Mouse (Mus musculus) forebrain, embryonic 15.5 days (tissue): ENCODE results near the gene Sox5. TPM values are rescaled to one million over a fixed set of nuclear protein-coding genes. Genes with fewer than 3 reads are reported as not detected.

Source experiments
- ATAC-seq: fragments of 200-750 bp; cut with Nextera tagmentation; replicated peaks from 2 replicates; pipeline ENCODE4 v1.8.0; 2017; ENCODE audit warnings: mild to moderate bottlenecking, moderate TSS enrichment, moderate library complexity
- H3K27ac ChIP-seq: fragments of 300-500 bp; sonication (generic); replicated peaks from 2 replicates; pipeline ENCODE4 v1.5.1; 2015; ENCODE audit warnings: mild to moderate bottlenecking, inconsistent platforms
- H3K27me3 ChIP-seq: fragments of 300-500 bp; sonication (generic); 2 replicates; pipeline ENCODE4 v1.6.1; 2015; ENCODE audit warnings: inconsistent platforms
- H3K36me3 ChIP-seq: fragments of 300-500 bp; sonication (generic); 2 replicates; pipeline ENCODE4 v1.6.1; 2015; ENCODE audit warnings: mild to moderate bottlenecking, inconsistent platforms
- H3K4me1 ChIP-seq: fragments of 300-500 bp; sonication (generic); 2 replicates; pipeline ENCODE4 v1.6.1; 2015; ENCODE audit warnings: inconsistent platforms
- H3K4me2 ChIP-seq: fragments of 300-500 bp; sonication (generic); replicated peaks from 2 replicates; pipeline ENCODE4 v1.6.1; 2015; ENCODE audit warnings: mild to moderate bottlenecking, inconsistent platforms
- H3K4me3 ChIP-seq: fragments of 300-500 bp; sonication (generic); 2 replicates; pipeline ENCODE4 v1.5.1; 2015; ENCODE audit warnings: mild to moderate bottlenecking, inconsistent platforms
- H3K9ac ChIP-seq: fragments of 300-500 bp; sonication (generic); replicated peaks from 2 replicates; pipeline ENCODE4 v1.6.1; 2015; ENCODE audit warnings: mild to moderate bottlenecking, inconsistent platforms
- H3K9me3 ChIP-seq: fragments of 300-500 bp; sonication (generic); 2 replicates; pipeline ENCODE4 v1.6.1; 2016; ENCODE audit warnings: inconsistent platforms
- WGBS: fragments of 180-500 bp; shearing (Covaris S2); methylation state at CpG from one replicate; pipeline ENCODE4 v1.1.7; 2015; ENCODE audit warnings: mixed read lengths; 5-methylcytosine and 5-hydroxymethylcytosine counted together
- polyA plus RNA-seq: library from polyadenylated mRNA; unstranded; fragments of >200 nt; fragmentation: Nextera tagmentation; extraction: Ambion mirVana; gene quantifications from 2 replicates; pipeline ENCODE4 v1.2.1, GENCODE M21; 2015

Gene Sox5
- polyA plus RNA-seq, 1 experiment from 2014 or later, result 239 TPM

DNA sequence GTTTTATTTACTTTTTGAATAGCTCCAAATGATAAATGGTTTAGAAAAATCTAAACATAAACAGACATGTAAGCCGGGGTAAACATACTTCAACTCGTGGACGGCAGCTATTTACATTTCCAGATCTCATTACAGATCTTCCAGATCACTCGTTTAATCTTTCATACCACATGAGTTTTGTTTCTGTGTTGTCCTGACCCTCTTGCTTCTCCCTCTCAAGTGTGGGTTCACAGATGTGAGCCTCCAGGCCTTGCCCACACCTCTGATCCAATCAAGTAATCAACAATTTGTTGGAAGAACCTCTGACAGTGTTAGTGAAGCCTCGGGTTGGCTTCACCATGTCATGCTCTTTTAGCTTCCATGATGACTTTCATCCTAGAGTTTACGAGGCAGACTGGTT, 903.3 kb downstream of the Sox5 start:
- ATAC-seq, result no peak
- H3K4me2 ChIP-seq, result no peak overlapping the region
- no peak overlapping the region for H3K4me3 ChIP-seq
- no peaks in the 10 kb centered on the region for H3K36me3 ChIP-seq
- no peaks in the 10 kb centered on the region for H3K4me1 ChIP-seq
- H3K27me3 ChIP-seq, result no peaks in the 10 kb centered on the region
- H3K9me3 ChIP-seq, result no peaks in the 10 kb centered on the region
- WGBS, result 83% methylated on average over 6 of the region's 6 CpGs
- no peak overlapping the region for H3K27ac ChIP-seq
- no peak overlapping the region for H3K9ac ChIP-seq

DNA sequence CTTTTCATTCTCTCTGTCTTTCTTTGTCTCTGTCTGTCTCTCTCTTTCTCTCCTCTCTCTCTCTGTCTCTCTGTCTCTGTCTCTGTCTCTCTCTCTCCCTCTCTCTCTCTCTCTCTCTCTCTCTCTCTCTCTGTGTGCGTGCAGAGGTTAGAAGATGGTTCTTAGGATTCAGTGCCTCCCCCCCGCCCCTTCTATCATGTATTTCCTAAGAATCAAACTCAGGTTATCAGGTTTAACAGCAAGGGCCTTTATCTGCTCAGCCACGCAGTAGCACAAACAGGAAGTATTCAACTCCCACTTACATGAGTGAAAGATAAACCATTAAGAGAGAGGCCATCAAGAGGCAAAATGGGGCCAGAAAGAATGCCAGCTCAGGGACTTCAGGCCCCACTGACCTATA, 913.0 kb downstream of the Sox5 start:
- 87% methylated on average over 3 of the region's 3 CpGs for WGBS
- ATAC-seq, result no peak

DNA sequence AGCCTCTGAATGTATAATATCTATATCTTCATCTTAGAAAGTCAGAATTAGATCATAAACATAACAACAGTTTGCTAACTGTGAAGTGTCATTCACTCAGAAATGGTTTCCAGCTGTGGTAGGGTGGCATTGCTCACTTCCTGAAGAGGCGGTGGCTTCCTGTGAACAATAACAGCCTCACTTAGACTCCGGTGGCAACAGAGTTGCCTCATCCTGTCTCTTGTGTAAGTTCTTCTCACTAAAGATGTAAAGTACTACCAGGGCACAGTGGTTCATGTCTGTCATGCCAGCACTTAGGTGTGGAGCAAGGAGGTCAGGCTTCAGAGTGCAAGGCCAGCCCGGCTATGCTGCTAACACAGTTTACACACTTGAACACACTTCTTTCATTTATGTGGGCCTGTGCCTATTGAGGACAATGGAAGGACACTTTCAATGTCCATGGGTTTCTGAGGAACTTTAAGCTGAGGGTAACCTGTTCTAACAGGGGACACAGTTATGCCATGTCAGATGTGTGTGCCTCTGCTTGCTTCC, 913.6 kb downstream of the Sox5 start:
- Histone ChIP-seq H3K4me2 (no peak overlapping the region), H3K9me3 (no peaks in the 10 kb centered on the region), H3K9ac (no peak overlapping the region), H3K27me3 (no peaks in the 10 kb centered on the region), H3K36me3 (peaks cover 5% of the 10 kb centered on the region; the same call in 1 of the 2 replicates), H3K27ac (no peak overlapping the region), H3K4me1 (peaks cover 8% of the 10 kb centered on the region; the same call in 1 of the 2 replicates), H3K4me3 (no peak overlapping the region)
- 86% methylated on average over 3 of the region's 3 CpGs for WGBS
- ATAC-seq, result no peak

More for the DNA sequence above, 913.0 kb downstream of the Sox5 start:
- H3K4me1 ChIP-seq, result peaks cover 2% of the 10 kb centered on the region; the same call in 1 of the 2 replicates
- no peaks in the 10 kb centered on the region for H3K27me3 ChIP-seq
- H3K9me3 ChIP-seq, result no peaks in the 10 kb centered on the region
- H3K4me3 ChIP-seq, result no peak overlapping the region
- H3K9ac ChIP-seq, result no peak overlapping the region
- H3K4me2 ChIP-seq, result no peak overlapping the region
- peaks cover 5% of the 10 kb centered on the region; the same call in 1 of the 2 replicates for H3K36me3 ChIP-seq
- no peak overlapping the region for H3K27ac ChIP-seq

DNA sequence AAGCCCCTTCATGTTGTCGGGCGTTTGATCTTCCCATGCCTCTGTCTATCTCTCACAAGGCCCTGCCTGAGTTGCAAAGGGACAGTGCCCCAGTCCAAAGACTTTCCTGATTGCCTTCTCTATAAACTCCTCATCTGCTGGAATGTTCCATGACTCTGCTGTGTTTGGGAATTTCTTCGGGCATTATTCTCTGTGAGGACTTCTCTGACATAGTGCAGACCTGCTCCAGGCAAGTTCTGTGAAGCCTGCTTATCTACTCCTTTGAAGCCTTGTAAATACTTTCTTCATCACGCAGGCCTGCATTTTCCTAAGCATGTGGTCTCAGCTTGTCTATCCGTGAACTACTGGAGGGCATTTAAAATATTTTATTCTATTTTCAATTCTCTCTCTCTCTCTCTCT, 914.7 kb downstream of the Sox5 start:
- H3K27ac ChIP-seq, result no peak overlapping the region
- H3K9me3 ChIP-seq, result no peaks in the 10 kb centered on the region
- H3K4me3 ChIP-seq, result no peak overlapping the region
- ATAC-seq, result no peak
- H3K36me3 ChIP-seq, result no peaks in the 10 kb centered on the region
- 76% methylated on average over 5 of the region's 5 CpGs for WGBS
- H3K27me3 ChIP-seq, result no peaks in the 10 kb centered on the region
- H3K4me2 ChIP-seq, result no peak overlapping the region
- H3K4me1 ChIP-seq, result peaks cover 18% of the 10 kb centered on the region; the same call in 1 of the 2 replicates
- H3K9ac ChIP-seq, result no peak overlapping the region

DNA sequence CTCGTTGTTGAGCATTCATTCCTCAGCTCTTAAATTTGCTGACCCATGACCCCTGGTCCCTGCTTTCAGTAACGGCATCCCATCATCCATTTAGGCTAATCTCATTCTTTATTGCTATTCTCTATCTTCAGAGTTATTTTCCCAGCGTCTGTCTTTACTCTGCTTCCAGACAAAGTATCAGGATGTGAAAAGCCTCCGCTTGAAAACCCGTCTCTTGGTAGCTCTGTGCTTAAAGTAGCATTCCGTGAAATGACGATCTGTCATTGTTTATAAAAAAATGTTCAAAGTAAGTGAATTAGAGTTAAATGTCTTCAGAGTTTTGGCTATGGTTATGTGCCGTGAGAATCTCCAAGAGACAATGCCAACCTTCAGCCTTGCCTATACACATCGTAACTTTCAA, 915.2 kb downstream of the Sox5 start:
- WGBS, result 73% methylated on average over 9 of the region's 9 CpGs
- Histone ChIP-seq H3K9me3 (no peaks in the 10 kb centered on the region), H3K27ac (no peak overlapping the region), H3K4me2 (no peak overlapping the region), H3K4me3 (no peak overlapping the region), H3K36me3 (no peaks in the 10 kb centered on the region), H3K9ac (no peak overlapping the region), H3K27me3 (no peaks in the 10 kb centered on the region), H3K4me1 (peaks cover 18% of the 10 kb centered on the region; the same call in 1 of the 2 replicates)
- no peak for ATAC-seq

DNA sequence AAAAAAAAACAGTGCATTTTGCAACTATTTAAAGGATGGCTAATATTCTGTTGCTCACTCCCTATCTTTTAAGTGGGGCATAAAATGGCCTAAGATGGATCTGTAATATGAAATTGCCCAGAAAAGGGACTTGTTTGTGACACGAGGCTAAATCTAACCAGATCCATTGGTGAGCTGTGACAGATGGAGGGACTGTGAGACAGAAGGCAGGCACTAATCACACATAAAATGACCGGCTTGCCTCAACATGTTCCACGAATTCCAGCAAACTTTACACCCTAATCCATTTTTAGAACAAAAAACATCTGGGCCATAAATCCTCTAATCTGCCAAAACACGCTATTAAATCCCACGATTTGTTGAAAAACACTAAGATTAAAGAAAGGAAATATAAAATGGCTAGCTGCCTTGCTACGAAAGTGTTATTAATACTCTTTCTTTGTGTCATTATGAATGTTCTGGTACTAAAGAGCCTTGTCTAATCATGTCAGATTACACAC, 919.1 kb downstream of the Sox5 start:
- H3K9me3 ChIP-seq, result no peaks in the 10 kb centered on the region
- 52% methylated on average over 6 of the region's 6 CpGs for WGBS
- H3K27me3 ChIP-seq, result no peaks in the 10 kb centered on the region
- peak overlapping the region; percentile 9 for H3K27ac ChIP-seq
- H3K9ac ChIP-seq, result no peak overlapping the region
- H3K4me3 ChIP-seq, result no peak overlapping the region
- H3K4me2 ChIP-seq, result no peak overlapping the region
- no peak for ATAC-seq
- H3K4me1 ChIP-seq, result peaks cover 18% of the 10 kb centered on the region; the same call in 1 of the 2 replicates
- H3K36me3 ChIP-seq, result 0 out of 2 replicates have a peak, but pooled peaks cover 4% of the 10 kb centered on the region

DNA sequence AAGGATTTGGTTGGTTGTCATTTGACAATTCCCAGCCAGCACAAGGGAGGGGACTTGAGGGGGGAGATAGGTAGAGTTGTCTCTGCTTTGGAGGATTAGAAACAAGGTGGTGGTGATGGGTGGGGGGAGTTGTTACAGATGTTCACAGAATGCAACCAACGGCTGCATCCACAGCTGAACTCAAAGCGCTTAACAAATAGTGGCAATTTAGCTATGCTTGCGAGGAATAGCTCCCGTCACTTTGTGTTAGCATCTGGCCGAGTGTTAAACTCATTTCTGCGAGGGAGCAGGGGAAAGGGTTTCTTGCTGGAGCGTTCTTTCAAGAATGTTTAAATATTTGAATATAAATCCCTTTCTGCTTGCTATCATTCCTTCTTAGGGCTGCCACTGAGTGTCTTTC, 921.7 kb downstream of the Sox5 start:
- H3K4me3 ChIP-seq, result no peak overlapping the region
- no peak for ATAC-seq
- peaks cover 21% of the 10 kb centered on the region; the same call in 1 of the 2 replicates for H3K4me1 ChIP-seq
- no peak overlapping the region for H3K9ac ChIP-seq
- no peak overlapping the region for H3K4me2 ChIP-seq
- H3K27me3 ChIP-seq, result no peaks in the 10 kb centered on the region
- 80% methylated on average over 7 of the region's 7 CpGs for WGBS
- H3K9me3 ChIP-seq, result no peaks in the 10 kb centered on the region
- 0 out of 2 replicates have a peak, but pooled peaks cover 4% of the 10 kb centered on the region for H3K36me3 ChIP-seq
- H3K27ac ChIP-seq, result no peak overlapping the region

DNA sequence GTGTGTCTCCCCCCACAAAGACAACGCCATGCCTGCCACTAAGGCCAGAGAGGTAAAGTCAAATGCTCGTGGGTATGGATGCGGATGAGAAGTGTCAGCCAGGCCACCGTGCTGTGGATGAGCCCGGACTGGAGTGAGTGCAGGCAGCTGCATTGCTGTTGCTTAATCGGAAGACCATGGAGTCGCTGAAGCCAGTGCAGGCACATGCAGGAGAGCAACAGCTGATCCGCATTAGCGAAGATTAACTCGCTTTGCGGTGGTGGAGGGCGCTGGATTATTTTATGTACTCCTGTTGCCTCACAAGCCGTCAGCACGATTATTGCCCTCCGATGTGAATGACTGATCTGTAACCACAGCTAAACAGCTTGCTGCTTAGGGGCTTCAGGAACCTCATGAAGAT, 922.2 kb downstream of the Sox5 start:
- WGBS, result 87% methylated on average over 15 of the region's 15 CpGs
- Histone ChIP-seq H3K27ac (no peak overlapping the region), H3K36me3 (0 out of 2 replicates have a peak, but pooled peaks cover 4% of the 10 kb centered on the region), H3K9me3 (no peaks in the 10 kb centered on the region), H3K4me3 (no peak overlapping the region), H3K4me2 (no peak overlapping the region), H3K4me1 (peaks cover 24% of the 10 kb centered on the region; the same call in 1 of the 2 replicates), H3K9ac (no peak overlapping the region), H3K27me3 (no peaks in the 10 kb centered on the region)
- no peak for ATAC-seq

DNA sequence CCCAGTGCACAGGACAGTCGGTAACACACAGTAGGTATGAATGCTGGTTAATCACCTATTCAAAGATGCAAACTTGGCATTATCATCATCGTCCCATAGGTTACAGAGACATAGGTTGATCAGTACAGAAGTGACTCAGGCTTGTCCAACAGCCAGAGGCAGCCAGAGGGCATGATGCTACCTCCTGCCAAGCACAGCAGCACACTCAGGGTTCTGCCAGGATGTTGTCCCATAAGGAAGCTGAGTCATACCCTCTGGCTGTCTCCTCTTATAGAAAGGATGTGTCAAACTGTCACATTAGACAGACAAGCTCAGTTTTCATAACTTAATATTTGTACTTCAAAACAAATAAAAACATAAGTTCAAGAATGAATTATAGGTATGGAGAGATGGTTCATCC, 923.2 kb downstream of the Sox5 start:
- Histone ChIP-seq H3K9ac (no peak overlapping the region), H3K4me2 (no peak overlapping the region), H3K27me3 (no peaks in the 10 kb centered on the region), H3K4me3 (no peak overlapping the region), H3K4me1 (peaks cover 25% of the 10 kb centered on the region; the same call in 1 of the 2 replicates), H3K36me3 (0 out of 2 replicates have a peak, but pooled peaks cover 4% of the 10 kb centered on the region), H3K9me3 (no peaks in the 10 kb centered on the region), H3K27ac (no peak overlapping the region)
- 87% methylated on average over 2 of the region's 2 CpGs for WGBS
- no peak for ATAC-seq

DNA sequence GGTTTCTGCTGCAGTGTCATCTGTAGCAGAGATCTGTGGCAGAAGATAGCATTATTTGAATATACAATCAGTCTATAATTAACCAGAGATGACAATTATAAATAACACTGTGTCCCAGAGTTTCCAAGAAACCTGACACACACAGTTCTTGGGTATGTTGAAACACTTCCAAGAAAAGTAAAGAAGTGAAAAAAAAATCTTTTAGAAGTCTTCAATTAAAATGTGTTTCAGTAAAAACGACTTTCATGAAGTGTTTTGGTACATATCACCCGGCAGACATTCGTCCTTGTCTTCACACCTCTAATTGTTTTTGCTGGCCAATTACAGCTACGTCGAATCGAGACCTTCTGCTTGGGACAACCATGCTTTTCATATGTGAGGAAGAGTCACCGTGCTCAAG, 924.4 kb downstream of the Sox5 start:
- H3K27me3 ChIP-seq, result no peaks in the 10 kb centered on the region
- H3K9ac ChIP-seq, result no peak overlapping the region
- H3K4me1 ChIP-seq, result peaks cover 13% of the 10 kb centered on the region; the same call in 1 of the 2 replicates
- no peak overlapping the region for H3K4me3 ChIP-seq
- WGBS, result 66% methylated on average over 7 of the region's 7 CpGs
- H3K4me2 ChIP-seq, result no peak overlapping the region
- H3K9me3 ChIP-seq, result no peaks in the 10 kb centered on the region
- no peak for ATAC-seq
- H3K36me3 ChIP-seq, result 0 out of 2 replicates have a peak, but pooled peaks cover 4% of the 10 kb centered on the region
- no peak overlapping the region for H3K27ac ChIP-seq

DNA sequence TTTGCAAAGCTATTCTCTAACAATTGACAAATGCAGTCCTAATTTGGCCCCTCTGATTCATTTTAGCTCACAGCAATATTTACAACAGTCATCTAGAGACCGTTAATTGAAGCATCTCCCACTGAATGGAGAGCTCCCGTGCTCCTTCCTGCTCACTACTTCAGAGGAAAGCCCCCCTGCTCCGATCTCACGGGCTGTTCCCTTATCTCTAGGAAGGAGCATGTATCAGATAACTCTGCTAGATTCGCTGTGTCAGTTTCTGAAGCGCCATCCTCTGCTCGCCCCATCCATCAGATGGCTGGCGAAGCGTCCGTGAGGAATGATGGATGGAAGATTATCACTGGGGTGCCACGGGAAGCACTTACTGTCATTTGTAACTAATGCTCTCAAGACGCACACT, 926.4 kb downstream of the Sox5 start:
- no peak for ATAC-seq
- Histone ChIP-seq H3K4me2 (no peak overlapping the region), H3K27ac (0 out of 2 replicates have a peak overlapping the region, but pooled peaks have one; percentile 10), H3K9ac (no peak overlapping the region), H3K27me3 (no peaks in the 10 kb centered on the region), H3K36me3 (0 out of 2 replicates have a peak, but pooled peaks cover 2% of the 10 kb centered on the region), H3K9me3 (no peaks in the 10 kb centered on the region), H3K4me3 (no peak overlapping the region), H3K4me1 (peaks cover 11% of the 10 kb centered on the region; the same call in 1 of the 2 replicates)
- WGBS, result 64% methylated on average over 12 of the region's 12 CpGs

DNA sequence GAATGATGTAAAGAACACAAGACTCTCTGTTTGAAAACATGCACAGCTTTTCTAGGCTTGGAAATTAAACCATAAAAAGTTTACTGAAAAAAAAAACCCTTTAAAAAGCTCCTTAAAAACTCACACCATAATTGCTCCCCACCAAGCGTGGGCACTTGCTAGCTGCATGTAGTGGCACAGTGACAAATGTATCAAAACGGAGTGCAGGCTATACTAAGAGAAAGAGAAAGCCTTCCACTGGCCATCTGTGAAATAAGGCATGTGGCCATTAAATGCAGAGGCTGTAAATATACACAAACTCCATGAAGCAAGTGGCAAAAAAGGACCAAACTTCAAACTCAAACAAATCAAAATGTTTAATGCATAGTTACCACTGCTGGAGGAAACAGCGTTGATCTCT, 927.7 kb downstream of the Sox5 start:
- Histone ChIP-seq H3K27me3 (no peaks in the 10 kb centered on the region), H3K27ac (no peak overlapping the region), H3K36me3 (no peaks in the 10 kb centered on the region), H3K4me3 (no peak overlapping the region), H3K4me2 (no peak overlapping the region), H3K4me1 (peaks cover 13% of the 10 kb centered on the region; the same call in 1 of the 2 replicates), H3K9ac (no peak overlapping the region), H3K9me3 (no peaks in the 10 kb centered on the region)
- WGBS, result 58% methylated on average over 3 of the region's 3 CpGs
- ATAC-seq, result no peak
